In genomic region chr11:117838572-117838971, GRCm38 (mm10) we compare ENCODE assay signal across 10 mouse cellular contexts. TPM values are rescaled to one million over a fixed set of nuclear protein-coding genes. Genes with fewer than 3 reads are reported as not detected.
DNase-seq lines count a peak whose midpoint lies in the region; ATAC-seq and TF ChIP-seq lines count a peak whose summit lies in the region.
"Had no signal": no experiment of that assay in that cellular context is flagged by ENCODE, and none has a peak within 500 bp of the region (broad histone marks: within the 10 kb centered on the region; RNA-seq: fewer than 3 reads in every experiment).

No protein-coding gene starts in this region.

- H3K36me3 ChIP-seq in heart, embryonic 11.5 days (ENCODE audit: control insufficient read depth, insufficient read depth, low read length): no peaks in the 10 kb centered on the region
- peaks cover 8% of the 10 kb centered on the region for H3K36me3 ChIP-seq in erythroblast, embryonic 14.5 days (ENCODE audit: control insufficient read depth)
- no peaks in the 10 kb centered on the region for H3K36me3 ChIP-seq in midbrain, postnatal 0 days (ENCODE audit: insufficient read depth, low read length)

- H3K4me3 ChIP-seq in heart, embryonic 11.5 days (ENCODE audit: low read depth, low read length): no peak overlapping the region
- H3K4me3 ChIP-seq in erythroblast, embryonic 14.5 days (replicated peaks): peak overlapping the region; percentile 19
- H3K4me3 ChIP-seq in midbrain, postnatal 0 days (ENCODE audit: low read depth, low read length): no peak overlapping the region

- peak overlapping the region; percentile 14; the same call in 1 of the 2 replicates for H3K4me2 ChIP-seq in heart, embryonic 11.5 days
- no peak overlapping the region for H3K4me2 ChIP-seq in midbrain, postnatal 0 days (ENCODE audit: low read depth, low read length, poor library complexity, severe bottlenecking)

- ATAC-seq in heart, embryonic 11.5 days (replicated peaks; ENCODE audit: insufficient number of reproducible peaks, low FRiP score, low TSS enrichment): peak; percentile 70
- ATAC-seq in midbrain, postnatal 0 days (ENCODE audit: low FRiP score): no peak
- ATAC-seq: forebrain, embryonic 16.5 days had no signal

- TF ChIP-seq CTCF in midbrain, postnatal 0 days (IDR thresholded peaks at IDR 0.05): no peak

- H3K4me1 ChIP-seq in heart, embryonic 11.5 days (ENCODE audit: control insufficient read depth, insufficient read depth, low read length): peaks cover 5% of the 10 kb centered on the region; the same call in 1 of the 2 replicates
- peaks cover 87% of the 10 kb centered on the region for H3K4me1 ChIP-seq in erythroblast, embryonic 14.5 days (ENCODE audit: control insufficient read depth)
- no peaks in the 10 kb centered on the region for H3K4me1 ChIP-seq in midbrain, postnatal 0 days (ENCODE audit: insufficient read depth, low read length)

- WGBS in heart, embryonic 11.5 days (ENCODE audit: insufficient replicate concordance): 64% methylated on average over 2 of the region's 2 CpGs
- WGBS in midbrain, postnatal 0 days: 62% methylated on average over 2 of the region's 2 CpGs

- H3K27ac ChIP-seq in heart, embryonic 11.5 days (ENCODE audit: low read depth, low read length): peak overlapping the region; percentile 46; the same call in 1 of the 2 replicates
- no peak overlapping the region for H3K27ac ChIP-seq in midbrain, postnatal 0 days (ENCODE audit: low read depth, low read length)
- H3K27ac ChIP-seq: macrophage had no signal

- no peak for DNase-seq in heart, adult 18-20 months
- DNase-seq in kidney, postnatal 36 days: peak; percentile 58 to 75
- peak; percentile 81 to 85 for DNase-seq in spleen, postnatal 4 days (ENCODE audit: low spot score in 2 of 2)
- no peak for DNase-seq in layer of hippocampus, adult 8-10 months (ENCODE audit: low spot score in 2 of 2)
- no peak for DNase-seq in right cerebral cortex, postnatal 10 days (ENCODE audit: low spot score in 2 of 2)
- no peak for DNase-seq in midbrain, postnatal 0 days (ENCODE audit: low spot score)

- no peak overlapping the region for H3K9ac ChIP-seq in heart, embryonic 11.5 days (ENCODE audit: low read depth, low read length)
- H3K9ac ChIP-seq in midbrain, postnatal 0 days (replicated peaks; ENCODE audit: low read length, poor library complexity, severe bottlenecking): no peak overlapping the region

- H3K27me3 ChIP-seq in heart, embryonic 11.5 days (ENCODE audit: control insufficient read depth, insufficient read depth, low read length): no peaks in the 10 kb centered on the region
- no peaks in the 10 kb centered on the region for H3K27me3 ChIP-seq in erythroblast, embryonic 14.5 days (ENCODE audit: control insufficient read depth)
- no peaks in the 10 kb centered on the region for H3K27me3 ChIP-seq in midbrain, postnatal 0 days (ENCODE audit: insufficient read depth, low read length)

- no peaks in the 10 kb centered on the region for H3K9me3 ChIP-seq in heart, embryonic 11.5 days (replicated peaks; ENCODE audit: control insufficient read depth, low read length)
- H3K9me3 ChIP-seq in erythroblast, embryonic 14.5 days (ENCODE audit: control insufficient read depth, low read length): no peaks in the 10 kb centered on the region
- H3K9me3 ChIP-seq in midbrain, postnatal 0 days (ENCODE audit: low read length): no peaks in the 10 kb centered on the region

RNA-seq across cellular contexts. Expression of gene Birc5, which starts 10.5 kb away (rescaled TPM):
- 256 and 259 TPM in 2 replicates for polyA plus RNA-seq in heart, embryonic 11.5 days (2014; fragmentation: Nextera tagmentation; extraction: Ambion mirVana)
- under 1 TPM; 0.23 to 0.84 TPM for total RNA-seq in heart, adult 18-20 months (2021)
- polyA plus RNA-seq in erythroblast, embryonic 14.5 days (2012): 47.2 and 54.9 TPM in 2 replicates
- 1 to 10 TPM in 2 of 4 experiments, under 1 TPM in 2; 0.12 to 1.6 (median 0.86) TPM for total RNA-seq in layer of hippocampus, adult 8-10 months (2022)
- 3.2 and 6.0 TPM in 2 replicates for total RNA-seq in midbrain, postnatal 0 days (2014; rRNA removed)
- 13.1 and 13.2 TPM in 2 replicates for polyA plus RNA-seq in midbrain, postnatal 0 days (2015; fragmentation: Nextera tagmentation; extraction: Ambion mirVana)

RNA-seq across cellular contexts. Expression of gene Tk1, which starts 12.7 kb away (rescaled TPM):
- polyA plus RNA-seq in heart, embryonic 11.5 days (2014; fragmentation: Nextera tagmentation; extraction: Ambion mirVana): 98.5 and 101 TPM in 2 replicates
- 1 to 10 TPM; 1.4 to 1.7 TPM for total RNA-seq in heart, adult 18-20 months (2021)
- 17.8 and 29.7 TPM in 2 replicates for polyA plus RNA-seq in erythroblast, embryonic 14.5 days (2012)
- 1 to 10 TPM in 1 of 4 experiments, under 1 TPM in 3; 0.54 to 1.3 (median 0.88) TPM for total RNA-seq in layer of hippocampus, adult 8-10 months (2022)
- total RNA-seq in midbrain, postnatal 0 days (2014; rRNA removed): 6.3 and 8.8 TPM in 2 replicates
- polyA plus RNA-seq in midbrain, postnatal 0 days (2015; fragmentation: Nextera tagmentation; extraction: Ambion mirVana): 6.0 and 6.5 TPM in 2 replicates

RNA-seq across cellular contexts. Expression of gene Afmid, which starts 12.8 kb away (rescaled TPM):
- polyA plus RNA-seq in heart, embryonic 11.5 days (2014; fragmentation: Nextera tagmentation; extraction: Ambion mirVana): 13.1 and 14.3 TPM in 2 replicates
- total RNA-seq in heart, adult 18-20 months (2021): 1 to 10 TPM; 3.9 to 5.5 TPM
- 0.41 and 2.3 TPM in 2 replicates for polyA plus RNA-seq in erythroblast, embryonic 14.5 days (2012)
- total RNA-seq in layer of hippocampus, adult 8-10 months (2022): 1 to 10 TPM; 4.0 to 5.4 (median 4.2) TPM
- total RNA-seq in midbrain, postnatal 0 days (2014; rRNA removed): 5.1 and 11.1 TPM in 2 replicates
- 9.1 and 10.4 TPM in 2 replicates for polyA plus RNA-seq in midbrain, postnatal 0 days (2015; fragmentation: Nextera tagmentation; extraction: Ambion mirVana)

RNA-seq across cellular contexts. Expression of gene Tmem235, which starts 22.0 kb away (rescaled TPM):
- not detected in 2 replicates for polyA plus RNA-seq in heart, embryonic 11.5 days (2014; fragmentation: Nextera tagmentation; extraction: Ambion mirVana)
- not detected for total RNA-seq in heart, adult 18-20 months (2021)
- not detected in 2 replicates for polyA plus RNA-seq in erythroblast, embryonic 14.5 days (2012)
- total RNA-seq in layer of hippocampus, adult 8-10 months (2022): under 1 TPM in 1 of 4 experiments, not detected in 3; 0.24 TPM
- 0.16 TPM in 1 of 2 replicates, not detected in the other for total RNA-seq in midbrain, postnatal 0 days (2014; rRNA removed)
- polyA plus RNA-seq in midbrain, postnatal 0 days (2015; fragmentation: Nextera tagmentation; extraction: Ambion mirVana): not detected in 2 replicates
- polyA plus RNA-seq: forebrain, embryonic 16.5 days; macrophage had no signal

RNA-seq across cellular contexts. Expression of gene Gm20708, which starts 29.1 kb away (rescaled TPM):
- polyA plus RNA-seq in heart, embryonic 11.5 days (2014; fragmentation: Nextera tagmentation; extraction: Ambion mirVana): 0.34 and 0.62 TPM in 2 replicates
- total RNA-seq in heart, adult 18-20 months (2021): 1 to 10 TPM in 1 of 2 experiments, under 1 TPM in 1; 0.87 to 1.4 TPM
- 0.16 TPM in 2 replicates for polyA plus RNA-seq in erythroblast, embryonic 14.5 days (2012)
- 1 to 10 TPM in 3 of 4 experiments, not detected in 1; 1.7 to 2.2 (median 1.9) TPM for total RNA-seq in layer of hippocampus, adult 8-10 months (2022)
- 2.4 TPM in 1 of 2 replicates, not detected in the other for total RNA-seq in midbrain, postnatal 0 days (2014; rRNA removed)
- polyA plus RNA-seq in midbrain, postnatal 0 days (2015; fragmentation: Nextera tagmentation; extraction: Ambion mirVana): 1.2 and 2.7 TPM in 2 replicates

Comparison
In these comparisons a context has a peak if more than half of its experiments do, and no peak if none do; other contexts are left out.
1. DNase-seq: peak in kidney, postnatal 36 days (2 of 2) and spleen, postnatal 4 days (2 of 2); none in heart, adult 18-20 months (0 of 2), layer of hippocampus, adult 8-10 months (0 of 2), right cerebral cortex, postnatal 10 days (0 of 2) and midbrain, postnatal 0 days (single experiment).